Mouse (Mus musculus) testis, adult 10 weeks (tissue): ENCODE measurements around the gene Gm17416. TPM values are rescaled to one million over a fixed set of nuclear protein-coding genes. Genes with fewer than 3 reads are reported as not detected.

Experiments used
- polyA plus RNA-seq: library from polyadenylated mRNA; stranded (reverse); fragments of 350-450 nt; fragmentation: Illumina TruSeq; extraction: RNeasy Lipid Tissue Mini Kit (QIAGEN cat#74804); gene quantifications from one replicate; pipeline ENCODE4 v1.2.3, GENCODE M21; 2014; ENCODE audit warnings: low read depth, low replicate concordance

Gm17416 gene
- not detected for polyA plus RNA-seq

DNA sequence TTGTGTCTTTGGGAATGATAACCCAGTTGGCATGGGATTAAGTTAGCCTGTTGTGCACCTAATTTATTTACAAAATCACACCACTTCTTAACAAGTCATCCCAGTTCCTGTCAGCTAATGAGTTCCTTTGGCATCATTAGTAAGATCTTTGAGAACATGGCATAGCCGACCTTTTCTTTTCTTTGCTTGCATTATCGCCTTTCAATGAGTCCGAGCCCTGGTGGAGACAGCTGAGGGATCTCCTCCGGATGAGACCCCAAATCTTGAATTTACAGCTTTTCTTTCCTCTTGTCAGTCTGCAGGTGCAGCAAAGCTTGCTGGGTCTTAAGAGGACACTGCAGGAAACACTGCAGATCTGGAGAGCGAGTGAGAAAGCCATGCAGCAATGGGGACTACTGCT is at the start of gene Gm17416:
TSS of gene Gm17416 (plus strand) at position 301 of the 400 bp plus-strand sequence.

GRCm38 (mm10) chr2:152539944-152540710 is 29.0 kb upstream of the Gm17416 start, which contains the start of gene Defb29:
Gene Defb29, minus strand, starts transcription at chr2:152540098.

DNA sequence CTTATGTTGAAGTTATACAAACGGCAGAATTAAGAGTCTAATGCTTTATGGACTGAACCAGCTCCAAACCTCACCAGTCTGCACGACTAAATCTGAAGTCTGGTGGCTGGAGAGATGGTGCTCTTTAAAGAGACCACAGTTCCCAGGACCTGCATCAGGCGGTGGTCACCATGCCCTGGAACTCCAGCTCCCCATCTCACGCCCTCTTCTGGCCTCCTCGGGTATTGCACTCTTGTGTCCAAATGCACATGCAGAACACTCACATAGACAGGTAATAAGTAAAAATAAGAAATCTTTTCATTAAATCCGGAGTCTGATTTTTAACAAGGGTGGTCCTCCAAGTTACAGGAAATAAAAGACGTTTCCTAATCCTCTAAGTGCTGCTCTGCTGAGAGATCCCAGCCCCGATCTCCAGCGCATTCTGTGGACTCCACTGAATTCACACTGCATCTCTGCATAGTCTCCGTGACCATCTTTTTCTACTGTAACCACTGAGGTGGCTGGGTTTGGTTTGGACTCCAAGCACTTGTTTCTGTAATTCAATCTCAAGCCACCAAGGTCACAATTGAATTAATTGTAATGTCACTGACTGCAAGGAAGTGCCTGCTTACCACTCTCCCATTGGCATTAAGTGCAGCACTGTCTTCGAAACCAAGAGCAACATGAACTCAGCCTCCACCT is 3.1 kb downstream of the Gm17416 start, which contains the start of gene Defb21:
TSS of gene Defb21 (plus strand) at position 631 of the 681 bp plus-strand sequence.

GRCm38 (mm10) chr2:152580107-152580506 is 11.0 kb downstream of the Gm17416 start, which contains the start of gene Defb19:
Gene Defb19, minus strand, starts transcription at chr2:152580312.

DNA sequence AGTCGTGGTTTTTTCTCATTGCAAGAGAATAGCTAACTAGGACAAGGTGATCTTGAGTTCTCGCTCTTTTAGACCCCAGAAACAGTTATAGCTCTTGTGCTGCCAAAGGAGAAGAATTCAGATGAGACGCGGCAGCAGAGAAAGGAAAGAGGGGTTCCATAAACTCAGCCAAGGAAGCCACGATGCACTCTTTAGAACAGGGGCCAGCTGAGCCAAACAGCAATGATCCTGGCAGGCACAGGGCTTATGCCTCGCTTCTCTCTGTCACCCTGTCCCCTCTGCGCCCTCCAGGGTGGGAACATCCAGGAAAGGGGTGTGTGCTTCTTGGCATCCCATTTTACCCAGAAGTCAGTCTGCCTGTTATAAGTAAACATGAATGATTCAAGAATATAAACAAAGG is 30.2 kb downstream of the Gm17416 start, which contains the start of gene Defb45:
TSS of gene Defb45 (minus strand) at position 101 of the 400 bp plus-strand sequence.

GRCm38 (mm10) chr2:152604057-152604456 is 34.9 kb downstream of the Gm17416 start, which contains the start of gene Defb36:
Gene Defb36, plus strand, starts transcription at chr2:152604327.

Other genes starting within 250 kb of the Gm17416 start
- gene Rbck1, start 236.7 kb upstream of the Gm17416 start, polyA plus RNA-seq: 0.56 TPM
- gene Trib3, start 225.3 kb upstream of the Gm17416 start, polyA plus RNA-seq: not detected
- not detected for gene Nrsn2, start 192.7 kb upstream of the Gm17416 start, polyA plus RNA-seq
- 0.66 TPM for gene Sox12, start 171.3 kb upstream of the Gm17416 start, polyA plus RNA-seq
- gene Zcchc3, start 154.3 kb upstream of the Gm17416 start, polyA plus RNA-seq: 2.5 TPM
- 73.2 TPM for gene 6820408C15Rik, start 153.8 kb upstream of the Gm17416 start, polyA plus RNA-seq
- not detected for gene Defb23, start 104.7 kb upstream of the Gm17416 start, polyA plus RNA-seq
- not detected for gene Defb20, start 92.3 kb upstream of the Gm17416 start, polyA plus RNA-seq
- 1.5 TPM for gene Defb22, start 79.2 kb upstream of the Gm17416 start, polyA plus RNA-seq
- gene Defb26, start 57.6 kb upstream of the Gm17416 start, polyA plus RNA-seq: not detected
- gene Defb28, start 51.1 kb upstream of the Gm17416 start, polyA plus RNA-seq: 3.7 TPM
- not detected for gene Defb29, start 29.2 kb upstream of the Gm17416 start, polyA plus RNA-seq
- 9.7 TPM for gene Defb21, start 3.4 kb downstream of the Gm17416 start, polyA plus RNA-seq
- 297 TPM for gene Defb19, start 11.0 kb downstream of the Gm17416 start, polyA plus RNA-seq
- 22.0 TPM for gene Defb45, start 30.1 kb downstream of the Gm17416 start, polyA plus RNA-seq
- gene Defb36, start 35.0 kb downstream of the Gm17416 start, polyA plus RNA-seq: 3.6 TPM
- gene Defb25, start 53.7 kb downstream of the Gm17416 start, polyA plus RNA-seq: not detected
- gene Rem1, start 57.6 kb downstream of the Gm17416 start, polyA plus RNA-seq: 0.24 TPM
- 21.1 TPM for gene H13, start 100.1 kb downstream of the Gm17416 start, polyA plus RNA-seq
- 91.3 TPM for gene Mcts2, start 117.7 kb downstream of the Gm17416 start, polyA plus RNA-seq
- 1.1 TPM for gene Id1, start 166.9 kb downstream of the Gm17416 start, polyA plus RNA-seq
- gene Cox4i2, start 184.8 kb downstream of the Gm17416 start, polyA plus RNA-seq: not detected